Mouse (Mus musculus) left cerebral cortex, adult 8-10 months (tissue): ENCODE data around the gene Syngap1. TPM values are rescaled to one million over a fixed set of nuclear protein-coding genes. Genes with fewer than 3 reads are reported as not detected.
"Not testable (repeated sequence)": the region's sequence is repeated elsewhere in the genome, so short reads cannot be mapped to it uniquely, and the experiment has no call there.

Experiments used
- DNase-seq, 2 experiments: peaks; one replicate each; pipeline ENCODE4 v3.0.0; 2022; ENCODE audit warnings: low spot score in 2 of 2
- total RNA-seq, 4 experiments: library from RNA; stranded (reverse); gene quantifications; 2 replicates each; pipeline ENCODE4 v1.2.4; 2022

The Syngap1 gene
- total RNA-seq, 4 experiments from 2014 or later: 329 to 367 (median 348) TPM

DNA sequence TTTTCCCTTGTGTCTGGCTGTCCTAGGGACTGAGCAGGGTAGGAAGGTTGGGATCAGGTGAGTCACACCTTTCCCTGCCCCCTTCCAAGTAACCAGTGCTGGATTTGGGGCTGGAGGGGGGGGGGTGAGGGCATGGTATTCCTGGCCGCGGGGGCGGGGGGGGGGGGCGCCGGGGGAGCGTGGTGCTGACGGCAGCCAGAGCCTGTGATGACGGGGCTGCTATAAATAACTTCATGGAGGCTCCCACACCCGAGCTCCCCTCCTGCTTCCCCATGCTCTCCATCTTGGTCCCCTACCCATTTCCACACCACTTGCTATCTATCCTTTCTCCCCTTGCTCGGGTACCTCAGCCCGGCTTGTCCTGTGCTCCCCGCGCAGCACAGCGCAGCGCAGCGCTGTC is 12.7 kb downstream of the Syngap1 start:
- no peak for DNase-seq

- no peak for DNase-seq
Measured at GRCm38 (mm10) chr17:26956309-26956708, 15.3 kb downstream of the Syngap1 start.

DNA sequence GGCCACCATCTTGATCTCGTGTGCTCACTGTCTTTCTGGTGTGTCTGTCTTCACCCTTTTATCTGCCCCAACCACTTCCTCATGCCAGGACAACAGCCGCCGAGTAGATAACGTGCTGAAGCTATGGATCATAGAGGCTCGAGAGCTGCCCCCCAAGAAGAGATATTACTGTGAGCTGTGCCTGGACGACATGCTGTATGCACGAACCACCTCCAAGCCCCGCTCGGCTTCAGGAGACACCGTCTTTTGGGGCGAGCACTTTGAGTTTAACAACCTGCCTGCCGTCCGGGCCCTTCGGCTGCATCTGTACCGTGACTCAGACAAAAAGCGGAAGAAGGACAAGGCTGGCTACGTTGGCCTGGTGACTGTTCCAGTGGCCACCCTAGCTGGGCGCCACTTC is 15.8 kb downstream of the Syngap1 start:
- no peak for DNase-seq

DNA sequence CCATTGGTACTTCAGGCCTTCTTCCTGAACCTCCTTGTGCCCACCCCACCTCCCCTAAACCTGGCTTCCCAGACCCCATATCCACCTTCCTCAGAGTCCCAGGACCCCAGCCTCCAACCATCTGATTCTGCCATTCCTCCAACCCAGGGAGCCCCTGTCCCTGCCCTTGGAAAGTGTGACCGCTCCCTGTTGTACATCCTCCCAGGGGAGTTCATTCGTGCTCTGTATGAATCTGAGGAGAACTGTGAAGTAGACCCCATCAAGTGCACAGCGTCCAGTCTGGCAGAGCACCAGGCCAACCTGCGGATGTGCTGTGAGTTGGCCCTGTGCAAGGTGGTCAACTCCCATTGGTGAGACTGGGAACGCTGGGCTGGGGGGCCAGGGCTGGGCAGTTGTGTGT is 16.8 kb downstream of the Syngap1 start:
- no peak for DNase-seq

GRCm38 (mm10) chr17:26958880-26959279 is 17.8 kb downstream of the Syngap1 start:
- no peak for DNase-seq

DNA sequence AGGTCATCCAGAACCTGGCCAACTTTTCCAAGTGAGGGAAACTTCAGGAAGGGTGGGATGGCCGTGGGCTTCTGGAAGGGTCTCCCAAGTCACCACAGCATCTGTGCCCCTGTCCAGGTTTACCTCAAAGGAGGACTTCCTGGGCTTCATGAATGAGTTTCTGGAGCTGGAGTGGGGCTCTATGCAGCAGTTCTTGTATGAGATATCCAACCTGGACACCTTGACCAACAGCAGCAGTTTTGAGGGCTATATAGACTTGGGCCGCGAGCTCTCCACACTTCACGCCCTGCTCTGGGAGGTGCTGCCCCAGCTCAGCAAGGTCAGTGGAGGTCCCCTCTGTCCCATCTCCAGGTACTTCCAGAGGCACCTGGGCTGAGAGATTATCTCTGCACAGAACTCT is 18.8 kb downstream of the Syngap1 start:
- no peak for DNase-seq

GRCm38 (mm10) chr17:26961572-26962240 is 20.7 kb downstream of the Syngap1 start:
- peak in 1 of 2 experiments; percentile 6 for DNase-seq

DNA sequence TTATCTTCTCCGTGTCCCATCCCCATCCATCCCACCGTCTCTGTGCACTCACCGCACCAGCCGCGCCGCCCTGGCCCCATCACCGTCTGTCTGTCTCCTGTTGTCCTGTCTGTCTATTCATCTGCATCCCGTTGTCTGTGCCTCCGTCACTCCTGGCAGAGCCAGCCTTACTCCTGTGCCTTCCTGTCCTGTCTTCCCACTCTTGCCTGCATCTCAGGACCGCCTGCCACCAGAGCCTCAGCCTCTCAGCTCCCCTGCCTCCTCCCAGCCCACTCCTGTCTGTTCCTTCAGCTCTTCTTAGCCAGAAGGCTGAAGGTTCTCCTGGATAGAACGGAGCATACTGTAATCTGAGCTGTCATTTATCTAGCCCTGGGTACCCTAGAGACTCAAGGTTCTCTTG is 25.9 kb downstream of the Syngap1 start:
- no peak for DNase-seq

DNA sequence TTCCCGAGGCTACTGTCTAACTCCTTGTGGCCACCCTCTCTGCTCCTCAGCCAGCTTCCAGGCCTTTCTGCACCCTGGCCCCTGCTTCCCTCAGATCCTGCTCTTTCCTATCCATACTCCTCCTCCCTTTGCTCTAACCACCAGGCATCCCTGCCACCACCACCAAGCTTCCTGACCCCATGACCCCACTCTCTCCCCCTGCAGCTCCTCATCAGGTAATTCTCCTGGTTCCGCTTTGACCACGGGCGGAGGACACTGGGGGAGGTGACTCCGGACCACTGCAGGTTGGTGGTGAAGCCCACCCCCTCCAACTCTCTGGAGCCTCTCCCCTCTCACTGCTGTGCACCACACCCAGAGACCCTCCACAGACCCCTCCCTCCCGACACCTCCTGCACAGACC is 26.4 kb downstream of the Syngap1 start:
- no peak for DNase-seq

DNA sequence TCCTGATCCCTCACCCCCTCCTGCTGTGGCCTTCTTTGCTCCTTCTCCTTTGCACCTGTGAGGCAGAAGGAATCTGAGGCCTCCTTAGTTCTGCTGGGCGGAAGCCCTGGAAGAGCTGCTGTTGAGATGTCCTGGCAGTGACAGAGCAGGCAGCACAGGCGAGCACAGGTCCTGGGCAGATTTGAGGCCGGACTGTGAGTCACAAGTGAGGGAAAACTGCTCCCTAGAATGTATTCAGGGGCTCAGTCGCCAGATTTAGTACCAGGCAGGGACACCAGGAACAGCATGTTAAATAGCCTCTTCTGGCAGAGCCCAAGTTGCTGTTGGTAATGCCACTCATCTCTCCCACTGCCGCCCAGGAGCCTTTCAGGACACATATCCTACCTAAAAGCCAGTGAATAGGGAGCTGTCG is 27.2 kb downstream of the Syngap1 start:
- no peak for DNase-seq

DNA sequence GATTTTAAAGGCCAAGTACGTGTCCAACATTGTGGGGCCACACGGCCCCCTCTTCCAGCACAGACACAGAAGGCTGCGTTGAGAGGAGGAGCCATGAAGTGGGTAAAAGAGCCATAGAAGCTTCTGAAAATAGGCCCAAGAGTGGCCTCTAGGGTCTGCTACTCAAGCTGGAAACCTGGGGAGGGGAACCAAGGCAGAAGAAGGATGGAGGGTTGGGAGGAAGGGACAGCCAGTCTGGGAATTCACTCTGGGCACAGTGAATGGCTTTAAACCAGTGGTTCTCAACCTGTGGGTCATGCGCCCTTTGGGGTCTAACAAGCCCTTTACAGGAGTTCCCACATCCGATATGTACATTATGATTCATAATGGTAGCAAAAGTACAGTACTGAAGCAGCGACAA is 28.2 kb downstream of the Syngap1 start:
- no peak for DNase-seq

- DNase-seq: no peak
Measured at GRCm38 (mm10) chr17:26970221-26970620, 29.2 kb downstream of the Syngap1 start.

DNA sequence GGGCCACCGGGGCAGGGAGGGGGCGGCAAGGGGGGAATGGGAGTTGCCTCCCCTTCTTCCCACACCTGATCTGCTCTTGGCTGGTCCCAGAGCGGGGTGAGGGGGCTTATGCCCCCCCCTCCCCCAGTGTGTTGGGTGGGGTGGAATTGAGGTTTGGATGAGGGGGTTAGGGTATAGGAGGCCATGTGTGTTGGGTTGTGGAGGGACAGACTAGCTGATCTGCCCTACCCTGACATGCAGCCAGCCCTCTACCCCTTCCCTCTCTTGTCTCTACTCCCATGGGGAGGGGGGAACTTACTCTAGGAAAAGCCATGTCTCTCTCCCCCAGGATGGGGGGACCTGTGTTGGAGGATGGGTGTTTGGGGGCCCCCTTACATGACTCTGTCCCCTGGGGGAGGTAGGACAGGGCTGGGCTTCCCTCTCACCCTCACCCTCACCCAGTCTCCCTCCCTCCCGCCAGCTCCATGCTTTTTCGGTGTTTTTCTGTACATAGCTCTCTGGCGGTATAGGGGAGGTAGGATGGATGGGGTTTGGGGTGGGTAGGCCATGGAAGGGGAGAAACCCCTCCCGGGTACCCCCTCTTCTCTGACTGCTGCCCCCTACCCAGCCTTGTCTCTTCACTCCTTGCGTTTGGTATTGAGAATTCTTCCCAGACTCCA is 30.3 kb downstream of the Syngap1 start:
- no peak for DNase-seq

- no peak for DNase-seq
Measured at GRCm38 (mm10) chr17:26972107-26972506, 31.1 kb downstream of the Syngap1 start.

GRCm38 (mm10) chr17:26972703-26973574 is 31.9 kb downstream of the Syngap1 start, which contains the start of gene Zbtb9:
TSS of gene Zbtb9 (plus strand) at chr17:26973167.
- DNase-seq: peak; percentile 86 to 95

- DNase-seq: no peak
Measured at GRCm38 (mm10) chr17:26974547-26974946, 33.5 kb downstream of the Syngap1 start.

- DNase-seq: no peak
Measured at GRCm38 (mm10) chr17:26975415-26975814, 34.4 kb downstream of the Syngap1 start.

DNA sequence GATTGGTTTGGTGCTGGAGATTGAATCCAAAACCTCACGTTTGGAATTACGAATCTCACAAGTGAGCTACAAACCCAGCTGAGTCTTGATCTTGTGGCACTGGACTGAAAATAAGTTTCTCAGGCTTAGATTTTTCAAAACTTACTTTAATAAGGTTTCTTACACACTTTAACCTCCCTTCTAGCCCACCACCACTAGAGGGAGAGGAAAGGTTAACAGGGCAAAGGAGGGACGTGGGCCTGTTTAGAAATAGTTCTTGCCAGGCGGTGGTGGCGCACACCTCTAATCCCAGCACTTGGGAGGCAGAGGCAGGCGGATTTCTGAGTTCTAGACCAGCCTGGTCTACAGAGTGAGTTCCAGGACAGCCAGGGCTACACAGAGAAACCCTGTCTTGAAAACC is 36.3 kb downstream of the Syngap1 start:
- DNase-seq: not testable (repeated sequence)

DNA sequence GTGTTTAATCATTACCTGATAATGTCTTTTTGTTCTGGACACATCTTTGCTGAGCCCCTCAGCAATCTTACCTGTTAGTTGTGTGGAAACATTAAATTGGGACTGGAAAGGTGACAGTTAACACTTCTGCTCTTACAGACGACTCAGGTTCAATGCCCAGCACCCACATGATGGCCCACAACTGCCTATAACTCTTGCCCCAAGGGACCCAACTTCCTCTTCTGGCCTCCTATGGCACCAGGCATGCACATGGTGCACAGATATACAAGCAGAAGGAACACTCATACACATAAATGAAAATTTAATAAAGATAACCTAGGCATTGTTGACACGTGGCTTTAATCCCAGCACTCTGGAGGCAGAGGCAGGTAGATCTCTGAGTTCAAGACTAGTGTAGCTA is 38.4 kb downstream of the Syngap1 start:
- DNase-seq: no peak

DNA sequence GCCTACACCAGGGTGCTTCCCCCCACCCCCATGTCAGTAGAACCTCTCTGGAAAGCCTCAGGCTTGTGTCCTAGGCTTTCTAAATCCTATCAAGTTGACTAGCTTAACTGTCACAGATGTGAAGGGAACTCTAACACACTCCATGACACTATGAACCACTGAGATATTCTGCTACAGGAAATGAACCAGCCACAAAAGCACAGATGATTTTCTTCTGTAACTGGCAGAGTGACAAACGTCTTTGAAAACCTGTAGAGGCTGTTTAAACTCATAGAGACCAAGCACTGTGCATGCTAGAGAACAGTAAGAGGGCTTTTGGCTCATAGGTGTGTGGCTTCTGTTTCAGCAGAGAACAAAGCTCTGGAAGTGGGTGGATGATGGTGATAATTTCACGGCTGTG is 40.0 kb downstream of the Syngap1 start:
- no peak for DNase-seq

DNA sequence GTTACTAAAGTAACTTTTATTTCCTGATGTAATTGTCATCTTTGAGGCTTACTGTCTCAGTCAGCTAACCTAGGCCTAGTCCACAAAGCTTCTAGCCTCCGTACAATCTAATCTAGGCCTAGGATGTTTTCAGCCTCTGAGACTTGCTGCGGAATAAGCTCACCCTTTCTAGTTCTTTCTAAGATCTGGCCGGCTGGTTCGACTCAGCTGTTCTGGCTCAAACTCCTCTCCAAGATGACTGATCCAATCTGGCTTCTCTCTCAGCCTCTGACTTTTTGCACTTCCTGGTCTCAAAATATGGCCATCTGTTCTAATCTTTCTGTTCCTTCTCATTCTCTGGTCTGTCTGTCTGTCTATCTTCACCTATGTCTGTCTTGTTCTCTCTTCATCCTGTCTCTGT is 42.3 kb downstream of the Syngap1 start:
- no peak for DNase-seq

DNA sequence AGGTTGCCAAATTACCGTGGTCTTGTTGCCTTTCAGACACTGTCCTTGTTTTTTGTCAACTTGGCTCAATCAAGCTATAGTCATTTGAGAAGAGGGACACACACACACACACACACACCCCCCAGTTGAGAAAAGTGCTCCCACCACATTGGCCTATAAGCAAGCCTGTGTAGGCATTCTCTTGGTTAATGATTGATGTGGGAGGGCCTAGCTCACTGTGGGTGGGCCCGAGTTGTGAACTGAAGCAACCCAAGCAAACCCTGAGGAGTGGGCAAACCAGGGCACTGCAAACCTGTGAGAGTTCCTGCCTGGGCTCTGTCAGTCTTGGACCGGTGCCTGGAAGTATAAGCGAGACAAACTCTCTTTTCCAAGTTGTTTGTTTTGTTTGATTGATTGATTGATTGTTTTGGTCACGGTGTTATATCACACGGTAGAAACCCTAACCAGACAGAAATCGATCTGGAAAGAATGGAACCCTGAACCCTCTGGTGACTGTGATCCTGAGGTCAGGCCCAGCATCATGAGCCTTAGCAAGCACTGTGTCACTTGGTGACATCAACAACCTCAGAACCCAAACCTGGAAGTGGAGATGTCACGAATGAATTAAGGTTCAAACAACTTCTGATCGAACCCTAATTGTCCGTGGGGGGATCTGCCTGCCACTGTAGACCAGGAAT is 44.6 kb downstream of the Syngap1 start:
- no peak for DNase-seq
